Mouse (Mus musculus): ENCODE data around the gene Zfp93.

The Zfp93 gene

GRCm38 (mm10) chr7:24295376-24295775, 25.2 kb downstream of the Zfp93 start:
- TF ChIP-seq POU5F1 (IDR thresholded peaks at IDR 0.05; ENCODE audit: borderline replicate concordance, low read length) (no peak), CTCF (conservative IDR thresholded peaks at IDR 0.05; ENCODE audit: low read length) (no peak), NANOG (IDR thresholded peaks at IDR 0.05; ENCODE audit: borderline replicate concordance, low read length) (no peak)
- peaks cover 22% of the 10 kb centered on the region for H3K27me3 ChIP-seq (ENCODE audit: insufficient read depth, low read length)
- no peak overlapping the region for H3K4me3 ChIP-seq (replicated peaks; ENCODE audit: low read length)
- H3K4me1 ChIP-seq (replicated peaks; ENCODE audit: low read depth, low read length): peaks cover 31% of the 10 kb centered on the region
- H3K36me3 ChIP-seq (ENCODE audit: insufficient read depth, low read length): peaks cover 38% of the 10 kb centered on the region
- no peaks in the 10 kb centered on the region for H3K9me3 ChIP-seq (ENCODE audit: low read length)

GRCm38 (mm10) chr7:24296386-24296785, 26.2 kb downstream of the Zfp93 start:
- TF ChIP-seq POU5F1 (IDR thresholded peaks at IDR 0.05; ENCODE audit: borderline replicate concordance, low read length): no peak
- TF ChIP-seq CTCF (conservative IDR thresholded peaks at IDR 0.05; ENCODE audit: low read length): no peak
- TF ChIP-seq NANOG (IDR thresholded peaks at IDR 0.05; ENCODE audit: borderline replicate concordance, low read length): no peak
- H3K9me3 ChIP-seq (ENCODE audit: low read length): no peaks in the 10 kb centered on the region
- H3K36me3 ChIP-seq (ENCODE audit: insufficient read depth, low read length): peaks cover 33% of the 10 kb centered on the region
- H3K4me3 ChIP-seq (replicated peaks; ENCODE audit: low read length): no peak overlapping the region
- peaks cover 17% of the 10 kb centered on the region for H3K27me3 ChIP-seq (ENCODE audit: insufficient read depth, low read length)
- H3K4me1 ChIP-seq (replicated peaks; ENCODE audit: low read depth, low read length): peaks cover 28% of the 10 kb centered on the region

- TF ChIP-seq CTCF (conservative IDR thresholded peaks at IDR 0.05; ENCODE audit: low read length) (no peak), POU5F1 (IDR thresholded peaks at IDR 0.05; ENCODE audit: borderline replicate concordance, low read length) (no peak), NANOG (IDR thresholded peaks at IDR 0.05; ENCODE audit: borderline replicate concordance, low read length) (no peak)
- peaks cover 8% of the 10 kb centered on the region; the same call in 1 of the 2 replicates for H3K27me3 ChIP-seq (ENCODE audit: insufficient read depth, low read length)
These were observed 27.3 kb downstream of the Zfp93 start for GRCm38 (mm10) chr7:24297361-24298095.

GRCm38 (mm10) chr7:24298635-24298972, 28.4 kb downstream of the Zfp93 start:
- no peak for TF ChIP-seq CTCF (conservative IDR thresholded peaks at IDR 0.05; ENCODE audit: low read length)
- no peak for TF ChIP-seq POU5F1 (IDR thresholded peaks at IDR 0.05; ENCODE audit: borderline replicate concordance, low read length)
- TF ChIP-seq NANOG (IDR thresholded peaks at IDR 0.05; ENCODE audit: borderline replicate concordance, low read length): no peak
- Histone ChIP-seq H3K9me3 (ENCODE audit: low read length) (peaks cover 8% of the 10 kb centered on the region), H3K4me3 (replicated peaks; ENCODE audit: low read length) (peak overlapping the region; percentile 97), H3K27me3 (ENCODE audit: insufficient read depth, low read length) (peaks cover 8% of the 10 kb centered on the region; the same call in 1 of the 2 replicates), H3K36me3 (ENCODE audit: insufficient read depth, low read length) (peaks cover 47% of the 10 kb centered on the region), H3K4me1 (replicated peaks; ENCODE audit: low read depth, low read length) (peaks cover 18% of the 10 kb centered on the region)

More at GRCm38 (mm10) chr7:24297361-24298095, 27.3 kb downstream of the Zfp93 start:
- peaks cover 18% of the 10 kb centered on the region for H3K4me1 ChIP-seq (replicated peaks; ENCODE audit: low read depth, low read length)
- no peak overlapping the region for H3K4me3 ChIP-seq (replicated peaks; ENCODE audit: low read length)
- no peaks in the 10 kb centered on the region for H3K9me3 ChIP-seq (ENCODE audit: low read length)
- peaks cover 39% of the 10 kb centered on the region for H3K36me3 ChIP-seq (ENCODE audit: insufficient read depth, low read length)

GRCm38 (mm10) chr7:24298973-24299708, 28.9 kb downstream of the Zfp93 start:
- H3K36me3 ChIP-seq (ENCODE audit: insufficient read depth, low read length): peaks cover 46% of the 10 kb centered on the region
- peak overlapping the region; percentile 97 for H3K4me3 ChIP-seq (replicated peaks; ENCODE audit: low read length)
- H3K4me1 ChIP-seq (replicated peaks; ENCODE audit: low read depth, low read length): peaks cover 18% of the 10 kb centered on the region
- peaks cover 8% of the 10 kb centered on the region for H3K9me3 ChIP-seq (ENCODE audit: low read length)
- TF ChIP-seq POU5F1 (IDR thresholded peaks at IDR 0.05; ENCODE audit: borderline replicate concordance, low read length) (no peak), NANOG (IDR thresholded peaks at IDR 0.05; ENCODE audit: borderline replicate concordance, low read length) (no peak), CTCF (conservative IDR thresholded peaks at IDR 0.05; ENCODE audit: low read length) (no peak)
- H3K27me3 ChIP-seq (ENCODE audit: insufficient read depth, low read length): peaks cover 8% of the 10 kb centered on the region; the same call in 1 of the 2 replicates

- TF ChIP-seq CTCF (conservative IDR thresholded peaks at IDR 0.05; ENCODE audit: low read length): no peak
- Histone ChIP-seq H3K36me3 (ENCODE audit: insufficient read depth, low read length) (peaks cover 40% of the 10 kb centered on the region), H3K4me3 (replicated peaks; ENCODE audit: low read length) (peak overlapping the region; percentile 97), H3K27me3 (ENCODE audit: insufficient read depth, low read length) (peaks cover 8% of the 10 kb centered on the region; the same call in 1 of the 2 replicates), H3K4me1 (replicated peaks; ENCODE audit: low read depth, low read length) (peaks cover 18% of the 10 kb centered on the region), H3K9me3 (ENCODE audit: low read length) (peaks cover 8% of the 10 kb centered on the region)
These were observed 29.7 kb downstream of the Zfp93 start for GRCm38 (mm10) chr7:24299823-24300481.

- peak within 1 kb of the TSS; percentile 97 for H3K4me3 ChIP-seq (replicated peaks; ENCODE audit: low read length)
- peaks cover 18% of the 10 kb centered on the region for H3K4me1 ChIP-seq (replicated peaks; ENCODE audit: low read depth, low read length)
- peaks cover 8% of the 10 kb centered on the region for H3K9me3 ChIP-seq (ENCODE audit: low read length)
- TF ChIP-seq POU5F1 (IDR thresholded peaks at IDR 0.05; ENCODE audit: borderline replicate concordance, low read length) (no peak), CTCF (conservative IDR thresholded peaks at IDR 0.05; ENCODE audit: low read length) (no peak), NANOG (IDR thresholded peaks at IDR 0.05; ENCODE audit: borderline replicate concordance, low read length) (no peak)
- peaks cover 8% of the 10 kb centered on the region; the same call in 1 of the 2 replicates for H3K27me3 ChIP-seq (ENCODE audit: insufficient read depth, low read length)
- H3K36me3 ChIP-seq (ENCODE audit: insufficient read depth, low read length): peaks cover 32% of the 10 kb centered on the region
These were observed 30.6 kb downstream of the Zfp93 start, which contains the start of gene Zfp61 for GRCm38 (mm10) chr7:24300771-24301282. Gene Zfp61, minus strand, starts transcription at chr7:24301232.
